Mouse (Mus musculus) stomach, embryonic 14.5 days (tissue): ENCODE measurements at regions not wholly inside any gene's neighbourhood (a gene's known extent, or its start where the extent isn't known, plus 50 kb on each side); places are given as distances from the start of the nearest gene placed in this dataset.
"Not testable (repeated sequence)": the region's sequence is repeated elsewhere in the genome, so short reads cannot be mapped to it uniquely, and the experiment has no call there.

Experiments used
- ATAC-seq: fragments of 200-750 bp; cut with Nextera tagmentation; 2 replicates; pipeline ENCODE4 v1.8.0; 2017; ENCODE audit warnings: low read depth, moderate TSS enrichment; ENCODE audit not compliant: insufficient number of reproducible peaks, insufficient read depth, low FRiP score
- H3K27ac ChIP-seq: fragments of 300-500 bp; sonication (generic); 2 replicates; pipeline ENCODE4 v1.5.1; 2014; ENCODE audit warnings: mild to moderate bottlenecking, low read length, moderate library complexity, mixed read lengths
- H3K27me3 ChIP-seq: fragments of 300-500 bp; sonication (generic); 2 replicates; pipeline ENCODE4 v1.6.1; 2014; ENCODE audit warnings: low read length, control low read depth, mixed read lengths; ENCODE audit not compliant: control insufficient read depth, insufficient read depth
- H3K36me3 ChIP-seq: fragments of 300-500 bp; sonication (generic); 2 replicates; pipeline ENCODE4 v1.6.1; 2014; ENCODE audit warnings: mild to moderate bottlenecking, control low read depth, low read length, moderate library complexity, mixed read lengths; ENCODE audit not compliant: control insufficient read depth, insufficient read depth
- H3K4me1 ChIP-seq: fragments of 300-500 bp; sonication (generic); 2 replicates; pipeline ENCODE4 v1.6.1; 2014; ENCODE audit warnings: low read length, control low read depth, mixed read lengths; ENCODE audit not compliant: control insufficient read depth, insufficient read depth
- H3K4me2 ChIP-seq: fragments of 300-500 bp; sonication (generic); replicated peaks from 2 replicates; pipeline ENCODE4 v1.6.1; 2014; ENCODE audit warnings: low read depth, low read length, control low read depth
- H3K4me3 ChIP-seq: fragments of 300-500 bp; sonication (generic); 2 replicates; pipeline ENCODE4 v1.5.1; 2014; ENCODE audit warnings: low read depth, low read length, control low read depth
- H3K9ac ChIP-seq: fragments of 300-500 bp; sonication (generic); replicated peaks from 2 replicates; pipeline ENCODE4 v1.6.1; 2014; ENCODE audit warnings: low read depth, mild to moderate bottlenecking, control low read depth, low read length, moderate library complexity, mixed read lengths
- H3K9me3 ChIP-seq: fragments of 300-500 bp; sonication (generic); 2 replicates; pipeline ENCODE4 v1.6.1; 2016; ENCODE audit warnings: low read depth, low read length, control low read depth; ENCODE audit not compliant: control insufficient read depth
- WGBS: fragments of 180-500 bp; shearing (Covaris S2); extraction: QIAGEN DNeasy Blood & Tissue Kit; methylation state at CpG from one replicate; pipeline ENCODE4 v1.1.7; 2014; 5-methylcytosine and 5-hydroxymethylcytosine counted together

DNA sequence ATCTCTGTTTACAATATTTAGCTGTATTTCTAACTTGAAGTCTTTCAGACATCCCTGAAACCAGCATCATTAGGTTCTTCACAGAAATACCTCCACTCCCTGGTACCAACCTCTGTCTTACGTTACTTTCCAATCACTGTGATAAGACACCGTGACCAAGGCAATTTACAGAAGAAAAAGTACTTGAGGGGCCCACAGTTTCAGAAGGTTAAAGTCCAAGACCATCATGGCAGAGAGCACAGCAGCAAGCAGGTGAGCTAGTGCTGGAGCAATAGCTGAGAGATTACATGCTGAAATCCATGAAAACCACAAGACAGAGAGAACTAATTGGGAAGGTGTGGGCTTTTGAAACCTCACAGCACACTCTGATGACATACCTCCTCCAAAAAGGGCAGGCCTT, 84.9 kb upstream of the Tgm3 start:
- Histone ChIP-seq H3K4me1 (no peaks in the 10 kb centered on the region), H3K4me3 (no peak overlapping the region), H3K27ac (no peak overlapping the region), H3K4me2 (no peak overlapping the region), H3K9me3 (no peaks in the 10 kb centered on the region), H3K36me3 (no peaks in the 10 kb centered on the region), H3K27me3 (no peaks in the 10 kb centered on the region), H3K9ac (no peak overlapping the region)
- WGBS = 79% methylated on average over 2 of the region's 2 CpGs
- ATAC-seq = no peak

- 81% methylated on average over 1 of the region's 1 CpGs for WGBS
- no peak overlapping the region for H3K9ac ChIP-seq
- H3K4me1 ChIP-seq = no peaks in the 10 kb centered on the region
- H3K27me3 ChIP-seq = no peaks in the 10 kb centered on the region
- no peaks in the 10 kb centered on the region for H3K9me3 ChIP-seq
- H3K4me2 ChIP-seq = no peak overlapping the region
- no peaks in the 10 kb centered on the region for H3K36me3 ChIP-seq
- H3K4me3 ChIP-seq = no peak overlapping the region
- no peak for ATAC-seq
- no peak overlapping the region for H3K27ac ChIP-seq
These were observed 78.6 kb upstream of the Tgm3 start for GRCm38 (mm10) chr2:129933578-129933977.

- H3K36me3 ChIP-seq = no peaks in the 10 kb centered on the region
- H3K27me3 ChIP-seq = no peaks in the 10 kb centered on the region
- whole genome bisulfite sequencing = 93% methylated on average over 4 of the region's 4 CpGs
- no peak overlapping the region for H3K9ac ChIP-seq
- H3K4me1 ChIP-seq = no peaks in the 10 kb centered on the region
- no peak overlapping the region for H3K27ac ChIP-seq
- H3K9me3 ChIP-seq = no peaks in the 10 kb centered on the region
- no peak for ATAC-seq
- H3K4me2 ChIP-seq = no peak overlapping the region
- H3K4me3 ChIP-seq = no peak overlapping the region
These were observed 69.3 kb upstream of the Tgm3 start for GRCm38 (mm10) chr2:129942824-129943223.

GRCm38 (mm10) chr2:129947847-129948553, 64.1 kb upstream of the Tgm3 start:
- H3K9ac ChIP-seq = no peak overlapping the region
- ATAC-seq = no peak
- no peaks in the 10 kb centered on the region for H3K27me3 ChIP-seq
- no peaks in the 10 kb centered on the region for H3K36me3 ChIP-seq
- H3K9me3 ChIP-seq = no peaks in the 10 kb centered on the region
- WGBS = 42% methylated on average over 20 of the region's 20 CpGs
- no peak overlapping the region for H3K27ac ChIP-seq
- H3K4me2 ChIP-seq = peak overlapping the region; percentile 33
- no peaks in the 10 kb centered on the region for H3K4me1 ChIP-seq
- H3K4me3 ChIP-seq = no peak overlapping the region

- H3K4me1 ChIP-seq, H3K36me3 ChIP-seq, H3K4me2 ChIP-seq, H3K9ac ChIP-seq, ATAC-seq, H3K4me3 ChIP-seq, H3K27ac ChIP-seq, H3K27me3 ChIP-seq, H3K9me3 ChIP-seq: not testable (repeated sequence)
- WGBS = 80% methylated on average over 6 of the region's 6 CpGs
These were observed 62.4 kb upstream of the Tgm3 start for GRCm38 (mm10) chr2:129949786-129950185.

DNA sequence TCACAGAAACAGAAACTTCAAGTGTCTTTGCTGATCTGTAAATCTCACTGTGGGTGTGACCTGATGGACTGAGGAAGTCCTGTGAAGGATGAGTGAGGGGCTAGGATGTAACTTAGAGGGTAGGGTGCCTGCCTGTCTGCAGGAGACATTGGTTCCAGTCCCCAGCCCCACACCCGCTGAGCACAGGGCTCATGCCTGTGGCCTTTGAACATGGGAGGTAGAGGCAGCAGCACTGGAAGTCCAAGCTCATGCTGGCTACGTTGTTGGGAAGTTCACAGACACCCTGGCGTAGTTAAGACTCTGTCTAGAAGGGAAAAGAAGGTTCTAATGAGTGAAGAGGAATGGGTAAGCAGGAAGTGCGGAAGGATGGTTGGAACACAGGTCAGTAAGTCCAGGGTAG, 59.7 kb upstream of the Tgm3 start:
- no peak overlapping the region for H3K27ac ChIP-seq
- no peak for ATAC-seq
- no peak overlapping the region for H3K4me2 ChIP-seq
- H3K4me1 ChIP-seq = 0 out of 2 replicates have a peak, but pooled peaks cover 6% of the 10 kb centered on the region
- H3K9ac ChIP-seq = no peak overlapping the region
- no peaks in the 10 kb centered on the region for H3K9me3 ChIP-seq
- H3K27me3 ChIP-seq = no peaks in the 10 kb centered on the region
- no peak overlapping the region for H3K4me3 ChIP-seq
- WGBS = 94% methylated on average over 4 of the region's 4 CpGs
- no peaks in the 10 kb centered on the region for H3K36me3 ChIP-seq

DNA sequence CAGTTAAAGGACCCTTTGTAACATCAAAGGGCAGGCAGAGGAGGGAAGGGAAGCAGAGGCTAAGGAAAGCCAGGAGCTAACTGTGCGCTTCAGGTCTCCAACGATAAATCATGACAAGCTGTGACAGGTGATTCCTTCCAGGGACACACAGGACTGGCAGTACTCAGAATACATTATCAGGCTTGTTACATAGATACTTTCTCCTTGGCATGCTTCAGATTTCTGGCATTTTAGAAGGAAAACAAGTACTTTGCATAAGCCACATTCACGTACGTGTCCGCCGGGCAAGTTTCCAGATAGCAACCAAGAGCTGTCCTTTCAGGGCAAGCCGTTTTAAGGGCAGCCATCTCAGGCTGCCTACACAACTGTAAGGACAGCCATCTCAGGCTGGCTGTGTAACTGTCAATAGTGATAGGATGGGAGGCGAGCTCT, 56.9 kb upstream of the Tgm3 start:
- H3K36me3 ChIP-seq = no peaks in the 10 kb centered on the region
- H3K9me3 ChIP-seq = no peaks in the 10 kb centered on the region
- no peak overlapping the region for H3K4me3 ChIP-seq
- no peak overlapping the region for H3K27ac ChIP-seq
- 39% methylated on average over 8 of the region's 8 CpGs for WGBS
- no peak overlapping the region for H3K9ac ChIP-seq
- H3K27me3 ChIP-seq = no peaks in the 10 kb centered on the region
- H3K4me1 ChIP-seq = 0 out of 2 replicates have a peak, but pooled peaks cover 6% of the 10 kb centered on the region
- ATAC-seq = no peak
- H3K4me2 ChIP-seq = no peak overlapping the region

DNA sequence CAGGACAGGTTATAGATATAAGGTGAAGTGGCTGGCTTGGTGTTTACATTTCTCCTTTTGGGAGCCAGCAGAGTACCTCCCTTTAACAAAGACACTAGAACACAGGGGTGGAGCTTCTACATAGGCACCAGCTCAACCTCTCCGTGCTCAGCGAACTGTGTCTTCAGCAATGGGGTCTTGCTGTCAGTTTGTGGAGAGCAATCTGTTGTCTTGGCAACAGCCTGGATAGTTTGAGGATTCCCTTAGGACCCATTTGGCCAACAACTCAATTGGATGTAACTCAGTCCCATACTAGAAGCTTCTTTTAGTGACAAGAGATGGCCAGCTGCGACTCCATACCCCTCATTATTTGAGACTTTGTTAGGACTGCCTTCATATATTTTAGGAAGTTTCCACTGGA, 54.0 kb upstream of the Tgm3 start:
- H3K36me3 ChIP-seq = no peaks in the 10 kb centered on the region
- 0 out of 2 replicates have a peak, but pooled peaks cover 6% of the 10 kb centered on the region for H3K4me1 ChIP-seq
- no peaks in the 10 kb centered on the region for H3K27me3 ChIP-seq
- H3K4me2 ChIP-seq = no peak overlapping the region
- no peaks in the 10 kb centered on the region for H3K9me3 ChIP-seq
- no peak overlapping the region for H3K9ac ChIP-seq
- H3K4me3 ChIP-seq = no peak overlapping the region
- ATAC-seq = no peak
- WGBS = 74% methylated on average over 3 of the region's 3 CpGs
- no peak overlapping the region for H3K27ac ChIP-seq

DNA sequence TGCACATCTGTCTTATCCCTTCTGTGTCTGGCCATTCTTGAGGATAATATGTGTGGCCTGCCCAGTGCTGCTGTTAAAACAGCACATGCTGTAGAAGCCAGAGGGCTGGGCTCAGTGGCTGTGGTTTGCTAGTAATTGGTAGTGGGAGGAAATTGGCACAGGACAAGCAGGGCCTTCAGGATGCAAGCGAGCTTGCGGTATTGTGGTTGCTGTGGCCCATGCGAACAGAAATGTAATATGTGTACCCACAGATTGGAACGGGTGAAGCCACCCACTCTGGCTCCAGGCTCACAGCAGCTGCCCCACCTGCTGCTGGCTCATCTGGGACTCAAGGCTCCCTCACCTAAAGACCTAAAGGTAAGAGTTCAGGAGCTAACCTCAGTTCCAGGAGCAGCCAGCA, 51.8 kb upstream of the Tgm3 start:
- no peaks in the 10 kb centered on the region for H3K36me3 ChIP-seq
- WGBS = 93% methylated on average over 4 of the region's 4 CpGs
- H3K4me3 ChIP-seq = no peak overlapping the region
- no peaks in the 10 kb centered on the region for H3K9me3 ChIP-seq
- no peak for ATAC-seq
- H3K27ac ChIP-seq = no peak overlapping the region
- H3K27me3 ChIP-seq = no peaks in the 10 kb centered on the region
- H3K4me1 ChIP-seq = no peaks in the 10 kb centered on the region
- H3K9ac ChIP-seq = no peak overlapping the region
- no peak overlapping the region for H3K4me2 ChIP-seq
